Mouse (Mus musculus): ENCODE data around the gene Gpr84.

Gene Gpr84

GRCm38 (mm10) chr15:103310365-103310910, at the start of gene Gpr84:
TSS of gene Gpr84 (minus strand) at chr15:103310612.
- ATAC-seq (ENCODE audit: insufficient number of reproducible peaks, low FRiP score, low TSS enrichment): no peak

- ATAC-seq (ENCODE audit: insufficient number of reproducible peaks, low FRiP score, low TSS enrichment): peak; percentile 89
Observed at GRCm38 (mm10) chr15:103359869-103360602, 49.6 kb upstream of the Gpr84 start.

GRCm38 (mm10) chr15:103359122-103359510, 48.7 kb upstream of the Gpr84 start:
- no peak for ATAC-seq (ENCODE audit: insufficient number of reproducible peaks, low FRiP score, low TSS enrichment)

GRCm38 (mm10) chr15:103358278-103359121, 48.1 kb upstream of the Gpr84 start:
- no peak for ATAC-seq (ENCODE audit: insufficient number of reproducible peaks, low FRiP score, low TSS enrichment)

- ATAC-seq (ENCODE audit: insufficient number of reproducible peaks, low FRiP score, low TSS enrichment): no peak
Observed at GRCm38 (mm10) chr15:103357817-103358216, 47.4 kb upstream of the Gpr84 start.

- no peak for ATAC-seq (ENCODE audit: insufficient number of reproducible peaks, low FRiP score, low TSS enrichment)
Observed at GRCm38 (mm10) chr15:103356130-103356529, 45.7 kb upstream of the Gpr84 start.

- no peak for ATAC-seq (ENCODE audit: insufficient number of reproducible peaks, low FRiP score, low TSS enrichment)
Observed at GRCm38 (mm10) chr15:103355420-103355819, 45.0 kb upstream of the Gpr84 start.

GRCm38 (mm10) chr15:103354690-103355089, 44.3 kb upstream of the Gpr84 start:
- ATAC-seq (ENCODE audit: insufficient number of reproducible peaks, low FRiP score, low TSS enrichment): peak; percentile 54; the same call in 1 of the 2 replicates

- no peak for ATAC-seq (ENCODE audit: insufficient number of reproducible peaks, low FRiP score, low TSS enrichment)
Observed at GRCm38 (mm10) chr15:103353511-103354256, 43.3 kb upstream of the Gpr84 start.

- no peak for ATAC-seq (ENCODE audit: insufficient number of reproducible peaks, low FRiP score, low TSS enrichment)
Observed at GRCm38 (mm10) chr15:103352856-103353255, 42.4 kb upstream of the Gpr84 start.

- no peak for ATAC-seq (ENCODE audit: insufficient number of reproducible peaks, low FRiP score, low TSS enrichment)
Observed at GRCm38 (mm10) chr15:103347275-103347684, 36.9 kb upstream of the Gpr84 start.

- no peak for ATAC-seq (ENCODE audit: insufficient number of reproducible peaks, low FRiP score, low TSS enrichment)
Observed at GRCm38 (mm10) chr15:103345789-103346188, 35.4 kb upstream of the Gpr84 start.

- ATAC-seq (ENCODE audit: insufficient number of reproducible peaks, low FRiP score, low TSS enrichment): no peak
Observed at GRCm38 (mm10) chr15:103343556-103343955, 33.1 kb upstream of the Gpr84 start.

GRCm38 (mm10) chr15:103343008-103343407, 32.6 kb upstream of the Gpr84 start:
- no peak for ATAC-seq (ENCODE audit: insufficient number of reproducible peaks, low FRiP score, low TSS enrichment)

GRCm38 (mm10) chr15:103342415-103342814, 32.0 kb upstream of the Gpr84 start:
- no peak for ATAC-seq (ENCODE audit: insufficient number of reproducible peaks, low FRiP score, low TSS enrichment)

GRCm38 (mm10) chr15:103341547-103341946, 31.1 kb upstream of the Gpr84 start:
- no peak for ATAC-seq (ENCODE audit: insufficient number of reproducible peaks, low FRiP score, low TSS enrichment)

GRCm38 (mm10) chr15:103340786-103341185, 30.4 kb upstream of the Gpr84 start:
- no peak for ATAC-seq (ENCODE audit: insufficient number of reproducible peaks, low FRiP score, low TSS enrichment)

- ATAC-seq (ENCODE audit: insufficient number of reproducible peaks, low FRiP score, low TSS enrichment): no peak
Observed at GRCm38 (mm10) chr15:103339961-103340337, 29.5 kb upstream of the Gpr84 start, which contains the start of gene Zfp385a. TSS of gene Zfp385a (minus strand) at chr15:103340093.

GRCm38 (mm10) chr15:103339166-103339960, 29.0 kb upstream of the Gpr84 start:
- no peak; the same call in 1 of the 2 replicates for ATAC-seq (ENCODE audit: insufficient number of reproducible peaks, low FRiP score, low TSS enrichment)

GRCm38 (mm10) chr15:103338829-103339165, 28.4 kb upstream of the Gpr84 start:
- ATAC-seq (ENCODE audit: insufficient number of reproducible peaks, low FRiP score, low TSS enrichment): no peak
